Mouse (Mus musculus): ENCODE results near the gene Sema5b. TPM values are rescaled to one million over a fixed set of nuclear protein-coding genes. Genes with fewer than 3 reads are reported as not detected.

Gene Sema5b
- polyA plus RNA-seq, 1 experiment from 2014 or later = 25.6 TPM

- 0 out of 2 replicates have a peak, but pooled peaks cover 4% of the 10 kb centered on the region for H3K36me3 ChIP-seq
- no peaks in the 10 kb centered on the region for H3K27me3 ChIP-seq
- no peak overlapping the region for H3K9ac ChIP-seq
- no peak overlapping the region for H3K27ac ChIP-seq (replicated peaks)
- H3K9me3 ChIP-seq = no peaks in the 10 kb centered on the region
- WGBS = 71% methylated on average over 14 of the region's 14 CpGs
- no peak for ATAC-seq (ENCODE audit: low FRiP score, low read depth)
- no peaks in the 10 kb centered on the region for H3K4me1 ChIP-seq (replicated peaks)
- no peak overlapping the region for H3K4me2 ChIP-seq
- no peak overlapping the region for H3K4me3 ChIP-seq
These were observed 163.9 kb downstream of the Sema5b start for GRCm38 (mm10) chr16:35704796-35705195.

GRCm38 (mm10) chr16:35707004-35707403, 166.1 kb downstream of the Sema5b start:
- Histone ChIP-seq H3K27ac (replicated peaks) (no peak overlapping the region), H3K4me1 (replicated peaks) (peaks cover 14% of the 10 kb centered on the region), H3K9ac (no peak overlapping the region), H3K4me3 (no peak overlapping the region), H3K36me3 (0 out of 2 replicates have a peak, but pooled peaks cover 4% of the 10 kb centered on the region), H3K9me3 (no peaks in the 10 kb centered on the region), H3K27me3 (no peaks in the 10 kb centered on the region), H3K4me2 (no peak overlapping the region)
- ATAC-seq (ENCODE audit: low FRiP score, low read depth) = no peak
- WGBS = 92% methylated on average over 5 of the region's 5 CpGs

GRCm38 (mm10) chr16:35711004-35711403, 170.1 kb downstream of the Sema5b start:
- Histone ChIP-seq H3K36me3 (0 out of 2 replicates have a peak, but pooled peaks cover under 1% of the 10 kb centered on the region), H3K4me1 (replicated peaks) (peaks cover 19% of the 10 kb centered on the region), H3K9ac (no peak overlapping the region), H3K9me3 (no peaks in the 10 kb centered on the region), H3K27me3 (no peaks in the 10 kb centered on the region), H3K27ac (replicated peaks) (no peak overlapping the region), H3K4me2 (no peak overlapping the region), H3K4me3 (no peak overlapping the region)
- no peak for ATAC-seq (ENCODE audit: low FRiP score, low read depth)
- 35% methylated on average over 7 of the region's 7 CpGs for WGBS

GRCm38 (mm10) chr16:35713606-35714005, 172.7 kb downstream of the Sema5b start:
- Histone ChIP-seq H3K36me3 (peaks cover 14% of the 10 kb centered on the region; the same call in 1 of the 2 replicates), H3K9me3 (no peaks in the 10 kb centered on the region), H3K9ac (no peak overlapping the region), H3K27me3 (no peaks in the 10 kb centered on the region), H3K27ac (replicated peaks) (no peak overlapping the region), H3K4me2 (no peak overlapping the region), H3K4me1 (replicated peaks) (peaks cover 19% of the 10 kb centered on the region), H3K4me3 (no peak overlapping the region)
- ATAC-seq (ENCODE audit: low FRiP score, low read depth) = no peak
- 82% methylated on average over 7 of the region's 7 CpGs for WGBS

Other genes with a start within 250 kb of the Sema5b start
- 38.5 and 40.1 TPM in 2 replicates for gene Sec22a, start 177.2 kb upstream of the Sema5b start, polyA plus RNA-seq (2015; fragmentation: Nextera tagmentation; extraction: Ambion mirVana)
- 14.5 and 14.6 TPM in 2 replicates for gene Pdia5, start 50.3 kb upstream of the Sema5b start, polyA plus RNA-seq (2015; fragmentation: Nextera tagmentation; extraction: Ambion mirVana)
- gene Dirc2, start 228.2 kb downstream of the Sema5b start, polyA plus RNA-seq (2015; fragmentation: Nextera tagmentation; extraction: Ambion mirVana) = 33.9 and 34.8 TPM in 2 replicates
- 14.5 and 17.1 TPM in 2 replicates for gene Hspbap1, start 229.2 kb downstream of the Sema5b start, polyA plus RNA-seq (2015; fragmentation: Nextera tagmentation; extraction: Ambion mirVana)